Mouse (Mus musculus) colon, adult 2 months (tissue): ENCODE results near the gene Itih5. TPM values are rescaled to one million over a fixed set of nuclear protein-coding genes. Genes with fewer than 3 reads are reported as not detected.

Experiments
- polyA plus RNA-seq: library from polyadenylated mRNA; depleted of rRNA; stranded (reverse); fragments of >200 nt; gene quantifications from 2 replicates; pipeline ENCODE4 v1.2.3, GENCODE M21; 2012; rRNA removed

Itih5 gene
- polyA plus RNA-seq: 33.7 and 39.4 TPM in 2 replicates

GRCm38 (mm10) chr2:10153201-10154075, at the start of gene Itih5:
Gene Itih5, plus strand, starts transcription at chr2:10153571.

GRCm38 (mm10) chr2:10131296-10131695, 22.1 kb upstream of the Itih5 start, which contains the start of gene Itih2:
Gene Itih2, minus strand, starts transcription at chr2:10131396.

Other genes starting within 250 kb of the Itih5 start
- gene Taf3, start 105.0 kb upstream of the Itih5 start, polyA plus RNA-seq: 4.5 and 6.9 TPM in 2 replicates
- gene Atp5c1, start 73.1 kb upstream of the Itih5 start, polyA plus RNA-seq: 258 and 291 TPM in 2 replicates
- gene Kin, start 73.0 kb upstream of the Itih5 start, polyA plus RNA-seq: 1.6 and 1.9 TPM in 2 replicates
- 2.1 and 4.0 TPM in 2 replicates for gene Itih2, start 22.2 kb upstream of the Itih5 start, polyA plus RNA-seq
- gene Sfmbt2, start 216.9 kb downstream of the Itih5 start, polyA plus RNA-seq: 0.03 TPM in 2 replicates